Mouse (Mus musculus): Measurements from ENCODE around the gene Snx22.
A peak's percentile ranks its signal among the peaks of the same experiment; 100 is the strongest.

Gene Snx22

DNA sequence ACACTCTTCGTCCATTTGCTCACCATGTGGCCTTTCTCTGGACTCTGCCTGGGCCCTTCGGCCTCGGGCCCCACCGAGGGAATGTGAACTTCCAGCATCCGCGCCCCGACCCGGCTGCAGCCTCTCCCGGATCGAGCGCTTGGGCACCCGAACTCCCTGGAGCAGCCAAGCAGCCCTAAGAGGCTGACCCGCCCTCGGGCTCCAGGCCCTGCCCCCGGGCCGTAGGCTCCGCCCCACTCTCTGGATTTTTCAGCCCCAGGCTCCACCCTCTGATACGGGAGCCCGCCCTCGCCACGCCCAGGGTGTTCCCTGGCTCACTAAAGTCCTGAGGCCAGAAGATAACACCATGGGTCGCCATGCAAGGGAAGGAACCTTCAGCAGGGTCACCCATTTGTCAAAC lies at the start of gene Snx22:
Gene Snx22 (minus strand): TSS at position 137 of the 400 bp plus-strand sequence.
- peak; percentile 49 to 67 for DNase-seq (ENCODE audit: low spot score in 2 of 2)

DNA sequence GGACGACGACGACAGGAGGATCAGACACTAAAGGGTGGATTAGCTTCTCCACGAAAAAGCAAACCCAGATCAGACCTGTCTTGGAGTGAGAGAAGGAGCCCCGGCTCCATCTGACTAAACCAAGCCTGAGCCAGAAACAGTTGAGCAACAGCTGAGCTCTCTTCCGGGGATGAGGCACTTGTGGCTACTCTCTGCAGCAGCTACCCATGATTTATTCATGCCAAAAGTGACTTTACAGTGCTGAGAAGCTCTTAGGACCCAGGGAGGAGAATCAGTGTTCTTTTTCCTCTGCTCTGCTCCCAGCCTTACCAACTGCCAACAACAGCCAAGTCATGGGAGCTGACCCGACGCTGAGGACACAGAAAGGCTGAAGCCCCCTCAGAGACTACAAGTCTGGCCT lies 47.4 kb upstream of the Snx22 start:
- no peak for DNase-seq (ENCODE audit: low spot score in 2 of 2)

DNA sequence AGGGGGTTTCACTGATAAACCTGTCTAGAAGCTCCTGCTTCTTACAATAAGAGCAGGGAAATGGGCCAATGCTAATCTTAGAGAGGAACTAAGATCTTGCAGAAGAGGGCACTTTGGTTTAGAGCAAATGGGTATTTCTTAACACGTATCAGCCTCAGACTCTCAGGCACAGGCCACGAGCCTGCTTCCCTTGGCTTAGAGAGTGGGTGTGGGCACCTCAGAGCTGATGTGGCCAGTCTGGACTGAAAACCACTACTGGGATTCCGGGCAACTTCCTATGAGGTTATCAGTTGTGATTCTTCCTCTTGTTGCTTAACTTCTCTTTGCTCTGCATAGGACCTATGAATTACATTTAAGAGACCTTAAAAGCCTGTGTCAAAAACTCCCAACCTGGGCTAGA lies 44.8 kb upstream of the Snx22 start:
- DNase-seq (ENCODE audit: low spot score in 2 of 2) = no peak

GRCm38 (mm10) chr9:66110611-66111379 lies 41.3 kb upstream of the Snx22 start:
- DNase-seq (ENCODE audit: low spot score in 2 of 2) = no peak

GRCm38 (mm10) chr9:66110126-66110525 lies 40.6 kb upstream of the Snx22 start:
- no peak for DNase-seq (ENCODE audit: low spot score in 2 of 2)

DNA sequence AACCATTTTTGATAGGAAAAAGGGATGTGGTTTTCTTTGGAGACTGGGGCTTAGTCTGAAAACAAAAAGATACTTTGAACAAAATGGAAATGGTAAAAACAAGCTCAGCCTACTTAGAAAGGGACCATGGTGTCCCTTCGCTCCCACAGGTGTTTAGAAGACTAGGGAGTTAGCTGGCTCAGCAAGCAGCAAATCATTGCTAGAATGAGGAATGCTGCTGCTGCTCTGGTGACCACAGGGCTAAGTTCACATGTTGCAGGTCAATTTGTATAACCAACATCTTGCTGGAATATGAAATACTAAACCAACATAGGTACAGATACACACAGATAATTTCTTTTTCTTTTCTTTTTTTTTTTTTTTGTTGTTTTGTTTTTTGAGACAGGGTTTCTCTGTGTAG lies 40.1 kb upstream of the Snx22 start:
- DNase-seq (ENCODE audit: low spot score in 2 of 2) = no peak

- DNase-seq (ENCODE audit: low spot score in 2 of 2) = no peak
Observed at GRCm38 (mm10) chr9:66105168-66105567, 35.6 kb upstream of the Snx22 start.

GRCm38 (mm10) chr9:66104601-66105000 lies 35.1 kb upstream of the Snx22 start:
- DNase-seq (ENCODE audit: low spot score in 2 of 2) = no peak

- DNase-seq (ENCODE audit: low spot score in 2 of 2) = no peak
Observed at GRCm38 (mm10) chr9:66102668-66103067, 33.1 kb upstream of the Snx22 start.

- no peak for DNase-seq (ENCODE audit: low spot score in 2 of 2)
Observed at GRCm38 (mm10) chr9:66101577-66101976, 32.1 kb upstream of the Snx22 start.

GRCm38 (mm10) chr9:66092664-66093063 lies 23.1 kb upstream of the Snx22 start:
- no peak for DNase-seq (ENCODE audit: low spot score in 2 of 2)

GRCm38 (mm10) chr9:66091327-66092231 lies 22.1 kb upstream of the Snx22 start:
- no peak for DNase-seq (ENCODE audit: low spot score in 2 of 2)

GRCm38 (mm10) chr9:66090593-66091244 lies 21.2 kb upstream of the Snx22 start:
- no peak for DNase-seq (ENCODE audit: low spot score in 2 of 2)

GRCm38 (mm10) chr9:66088411-66088810 lies 18.9 kb upstream of the Snx22 start:
- no peak for DNase-seq (ENCODE audit: low spot score in 2 of 2)

GRCm38 (mm10) chr9:66087062-66087461 lies 17.5 kb upstream of the Snx22 start:
- DNase-seq (ENCODE audit: low spot score in 2 of 2) = no peak

DNA sequence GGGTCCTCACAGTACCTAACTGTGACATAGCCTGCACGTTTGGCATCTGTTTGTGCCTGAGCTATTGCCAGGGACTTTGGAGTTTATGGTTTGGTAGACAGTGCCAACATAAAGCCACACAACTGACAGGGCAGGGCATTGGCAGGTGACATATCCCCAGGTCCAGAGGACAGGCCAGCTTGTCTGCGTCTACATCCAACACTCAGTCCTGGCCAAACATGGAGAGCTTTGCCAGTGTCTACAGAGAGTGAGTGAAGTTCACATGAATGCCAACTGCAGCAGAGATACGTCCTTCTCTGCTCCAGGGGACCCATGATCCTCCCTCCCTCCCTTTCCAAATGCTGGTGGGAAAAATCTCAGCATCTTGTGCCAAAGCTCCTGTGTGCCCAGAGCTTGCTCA lies 14.7 kb upstream of the Snx22 start:
- no peak for DNase-seq (ENCODE audit: low spot score in 2 of 2)

DNA sequence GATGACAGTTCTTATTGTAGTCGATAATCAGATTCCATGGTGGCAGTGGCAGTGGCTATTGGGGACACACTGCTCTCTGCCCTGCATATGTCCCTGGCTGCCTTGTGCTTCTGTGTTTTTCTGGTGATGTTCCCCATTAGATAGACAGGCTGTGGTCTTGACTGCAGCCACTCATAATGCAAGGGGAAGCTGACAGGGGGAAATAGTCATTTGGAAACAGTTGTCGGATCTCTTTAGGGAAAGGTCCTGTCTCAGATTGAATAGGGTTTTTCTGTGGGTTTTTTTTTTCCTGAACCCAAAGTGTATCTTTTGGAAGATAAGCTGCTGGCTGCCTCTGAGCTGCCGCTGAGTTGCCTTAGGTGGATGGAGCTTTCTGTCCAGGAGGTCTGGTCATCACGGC lies 12.5 kb upstream of the Snx22 start:
- DNase-seq (ENCODE audit: low spot score in 2 of 2) = no peak

- DNase-seq (ENCODE audit: low spot score in 2 of 2) = no peak
Observed at GRCm38 (mm10) chr9:66080804-66081459, 11.4 kb upstream of the Snx22 start.

- no peak for DNase-seq (ENCODE audit: low spot score in 2 of 2)
Observed at GRCm38 (mm10) chr9:66078493-66078892, 9.0 kb upstream of the Snx22 start.

DNA sequence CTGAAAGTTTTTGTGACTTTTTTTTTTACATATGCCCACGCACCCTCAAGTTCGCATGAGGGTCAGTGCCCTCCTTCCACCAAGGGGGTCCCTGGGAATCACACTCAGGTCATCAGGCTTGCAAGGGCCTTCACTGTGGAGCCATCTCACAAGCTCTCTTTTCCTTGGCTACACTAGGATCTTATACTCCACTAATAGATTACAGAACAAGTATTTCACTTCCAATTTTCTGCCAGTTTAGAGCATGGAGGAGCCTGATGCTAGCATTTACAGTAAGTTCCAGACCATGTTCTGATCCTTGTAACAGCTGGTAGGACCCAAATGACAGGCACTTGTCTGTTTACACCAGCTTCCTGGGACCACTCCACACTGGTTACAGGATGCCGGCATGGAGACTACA lies 8.6 kb upstream of the Snx22 start:
- DNase-seq (ENCODE audit: low spot score in 2 of 2) = no peak

- no peak for DNase-seq (ENCODE audit: low spot score in 2 of 2)
Observed at GRCm38 (mm10) chr9:66072754-66073153, 3.2 kb upstream of the Snx22 start.

DNA sequence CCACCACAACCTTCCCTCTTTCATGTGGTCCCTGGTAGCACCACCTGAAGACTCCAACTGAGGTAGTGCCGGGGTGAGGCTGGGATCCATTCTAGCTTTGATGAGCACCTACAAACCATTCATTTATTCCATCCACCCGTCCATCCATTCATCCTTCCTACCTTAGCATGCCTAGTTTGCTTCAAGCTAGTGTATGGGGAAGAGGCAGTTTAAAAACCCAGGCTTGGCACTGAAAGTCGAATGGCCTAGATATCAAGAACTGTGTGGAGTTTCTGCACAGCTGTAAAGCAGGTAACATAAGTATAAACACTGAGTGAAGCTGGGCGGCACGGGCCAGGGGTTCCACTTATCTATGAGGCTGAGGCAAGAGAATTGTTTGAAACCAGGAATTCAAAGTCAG lies 632 bp upstream of the Snx22 start:
- no peak for DNase-seq (ENCODE audit: low spot score in 2 of 2)

All from right cerebral cortex, postnatal 36 days (tissue).